Mouse (Mus musculus): ENCODE data around the gene Tatdn2. TPM values are rescaled to one million over a fixed set of nuclear protein-coding genes. Genes with fewer than 3 reads are reported as not detected.

Tatdn2 gene
- polyA plus RNA-seq, 1 experiment from 2014 or later: 1.6 TPM

GRCm38 (mm10) chr6:113658226-113658625 lies 38.6 kb upstream of the Tatdn2 start:
- ATAC-seq: no peak
- no peak overlapping the region for H3K27ac ChIP-seq (ENCODE audit: low read length)
- H3K27me3 ChIP-seq (replicated peaks; ENCODE audit: control insufficient read depth, insufficient read depth, low read length): no peaks in the 10 kb centered on the region
- H3K4me2 ChIP-seq (ENCODE audit: low read length): no peak overlapping the region
- H3K4me3 ChIP-seq (replicated peaks; ENCODE audit: low read length): no peak overlapping the region
- no peaks in the 10 kb centered on the region for H3K9me3 ChIP-seq (ENCODE audit: control insufficient read depth, low read length)
- no peak overlapping the region for H3K9ac ChIP-seq (replicated peaks; ENCODE audit: low read depth, low read length)
- H3K4me1 ChIP-seq (replicated peaks; ENCODE audit: control insufficient read depth, insufficient read depth, low read length): no peaks in the 10 kb centered on the region
- 46% methylated on average over 3 of the region's 3 CpGs for WGBS
- no peaks in the 10 kb centered on the region for H3K36me3 ChIP-seq (ENCODE audit: control insufficient read depth, insufficient read depth)

GRCm38 (mm10) chr6:113659648-113660491 lies 37.0 kb upstream of the Tatdn2 start:
- Histone ChIP-seq H3K27ac (ENCODE audit: low read length) (no peak overlapping the region), H3K27me3 (replicated peaks; ENCODE audit: control insufficient read depth, insufficient read depth, low read length) (no peaks in the 10 kb centered on the region), H3K4me2 (ENCODE audit: low read length) (no peak overlapping the region), H3K36me3 (ENCODE audit: control insufficient read depth, insufficient read depth) (no peaks in the 10 kb centered on the region), H3K4me3 (replicated peaks; ENCODE audit: low read length) (no peak overlapping the region), H3K9me3 (ENCODE audit: control insufficient read depth, low read length) (no peaks in the 10 kb centered on the region), H3K4me1 (replicated peaks; ENCODE audit: control insufficient read depth, insufficient read depth, low read length) (no peaks in the 10 kb centered on the region), H3K9ac (replicated peaks; ENCODE audit: low read depth, low read length) (no peak overlapping the region)
- no peak for ATAC-seq
- WGBS: 77% methylated on average over 8 of the region's 8 CpGs

- H3K4me3 ChIP-seq (replicated peaks; ENCODE audit: low read length): no peak overlapping the region
- 70% methylated on average over 14 of the region's 14 CpGs for WGBS
- H3K27me3 ChIP-seq (replicated peaks; ENCODE audit: control insufficient read depth, insufficient read depth, low read length): no peaks in the 10 kb centered on the region
- no peaks in the 10 kb centered on the region for H3K9me3 ChIP-seq (ENCODE audit: control insufficient read depth, low read length)
- no peak overlapping the region for H3K27ac ChIP-seq (ENCODE audit: low read length)
- H3K9ac ChIP-seq (replicated peaks; ENCODE audit: low read depth, low read length): no peak overlapping the region
- no peak overlapping the region for H3K4me2 ChIP-seq (ENCODE audit: low read length)
- no peaks in the 10 kb centered on the region for H3K4me1 ChIP-seq (replicated peaks; ENCODE audit: control insufficient read depth, insufficient read depth, low read length)
- no peak for ATAC-seq
- H3K36me3 ChIP-seq (ENCODE audit: control insufficient read depth, insufficient read depth): no peaks in the 10 kb centered on the region
These were observed 36.1 kb upstream of the Tatdn2 start for GRCm38 (mm10) chr6:113660492-113661352.

GRCm38 (mm10) chr6:113661353-113662241 lies 35.3 kb upstream of the Tatdn2 start:
- Histone ChIP-seq H3K27me3 (replicated peaks; ENCODE audit: control insufficient read depth, insufficient read depth, low read length) (no peaks in the 10 kb centered on the region), H3K36me3 (ENCODE audit: control insufficient read depth, insufficient read depth) (no peaks in the 10 kb centered on the region), H3K9me3 (ENCODE audit: control insufficient read depth, low read length) (no peaks in the 10 kb centered on the region), H3K4me3 (replicated peaks; ENCODE audit: low read length) (no peak overlapping the region), H3K9ac (replicated peaks; ENCODE audit: low read depth, low read length) (no peak overlapping the region), H3K4me1 (replicated peaks; ENCODE audit: control insufficient read depth, insufficient read depth, low read length) (no peaks in the 10 kb centered on the region), H3K4me2 (ENCODE audit: low read length) (no peak overlapping the region), H3K27ac (ENCODE audit: low read length) (no peak overlapping the region)
- 70% methylated on average over 12 of the region's 12 CpGs for WGBS
- ATAC-seq: no peak

- Histone ChIP-seq H3K9ac (replicated peaks; ENCODE audit: low read depth, low read length) (no peak overlapping the region), H3K9me3 (ENCODE audit: control insufficient read depth, low read length) (no peaks in the 10 kb centered on the region), H3K36me3 (ENCODE audit: control insufficient read depth, insufficient read depth) (no peaks in the 10 kb centered on the region), H3K4me1 (replicated peaks; ENCODE audit: control insufficient read depth, insufficient read depth, low read length) (no peaks in the 10 kb centered on the region), H3K4me2 (ENCODE audit: low read length) (no peak overlapping the region), H3K27ac (ENCODE audit: low read length) (no peak overlapping the region), H3K27me3 (replicated peaks; ENCODE audit: control insufficient read depth, insufficient read depth, low read length) (no peaks in the 10 kb centered on the region), H3K4me3 (replicated peaks; ENCODE audit: low read length) (no peak overlapping the region)
- WGBS: 85% methylated on average over 8 of the region's 8 CpGs
- ATAC-seq: no peak
These were observed 33.7 kb upstream of the Tatdn2 start for GRCm38 (mm10) chr6:113662964-113663700.

- no peak overlapping the region for H3K4me3 ChIP-seq (replicated peaks; ENCODE audit: low read length)
- H3K9me3 ChIP-seq (ENCODE audit: control insufficient read depth, low read length): no peaks in the 10 kb centered on the region
- no peak overlapping the region for H3K9ac ChIP-seq (replicated peaks; ENCODE audit: low read depth, low read length)
- H3K4me1 ChIP-seq (replicated peaks; ENCODE audit: control insufficient read depth, insufficient read depth, low read length): no peaks in the 10 kb centered on the region
- H3K27ac ChIP-seq (ENCODE audit: low read length): no peak overlapping the region
- no peaks in the 10 kb centered on the region for H3K27me3 ChIP-seq (replicated peaks; ENCODE audit: control insufficient read depth, insufficient read depth, low read length)
- H3K36me3 ChIP-seq (ENCODE audit: control insufficient read depth, insufficient read depth): no peaks in the 10 kb centered on the region
- no peak overlapping the region for H3K4me2 ChIP-seq (ENCODE audit: low read length)
- WGBS: 81% methylated on average over 7 of the region's 7 CpGs
- no peak for ATAC-seq
These were observed 32.5 kb upstream of the Tatdn2 start for GRCm38 (mm10) chr6:113664305-113664704.

- no peak for ATAC-seq
- 58% methylated on average over 8 of the region's 8 CpGs for WGBS
- Histone ChIP-seq H3K4me2 (ENCODE audit: low read length) (no peak overlapping the region), H3K27me3 (replicated peaks; ENCODE audit: control insufficient read depth, insufficient read depth, low read length) (no peaks in the 10 kb centered on the region), H3K4me1 (replicated peaks; ENCODE audit: control insufficient read depth, insufficient read depth, low read length) (no peaks in the 10 kb centered on the region), H3K4me3 (replicated peaks; ENCODE audit: low read length) (no peak overlapping the region), H3K9ac (replicated peaks; ENCODE audit: low read depth, low read length) (no peak overlapping the region), H3K27ac (ENCODE audit: low read length) (no peak overlapping the region), H3K9me3 (ENCODE audit: control insufficient read depth, low read length) (no peaks in the 10 kb centered on the region), H3K36me3 (ENCODE audit: control insufficient read depth, insufficient read depth) (no peaks in the 10 kb centered on the region)
These were observed 29.2 kb upstream of the Tatdn2 start for GRCm38 (mm10) chr6:113667611-113668122.

GRCm38 (mm10) chr6:113668287-113669154 lies 28.3 kb upstream of the Tatdn2 start:
- Histone ChIP-seq H3K9me3 (ENCODE audit: control insufficient read depth, low read length) (no peaks in the 10 kb centered on the region), H3K4me2 (ENCODE audit: low read length) (no peak overlapping the region), H3K36me3 (ENCODE audit: control insufficient read depth, insufficient read depth) (no peaks in the 10 kb centered on the region), H3K27me3 (replicated peaks; ENCODE audit: control insufficient read depth, insufficient read depth, low read length) (no peaks in the 10 kb centered on the region), H3K4me3 (replicated peaks; ENCODE audit: low read length) (no peak overlapping the region), H3K27ac (ENCODE audit: low read length) (no peak overlapping the region), H3K9ac (replicated peaks; ENCODE audit: low read depth, low read length) (no peak overlapping the region), H3K4me1 (replicated peaks; ENCODE audit: control insufficient read depth, insufficient read depth, low read length) (no peaks in the 10 kb centered on the region)
- ATAC-seq: no peak
- 37% methylated on average over 15 of the region's 15 CpGs for WGBS
